In genomic region chr7:29169231-29170065, GRCm38 (mm10) we compare ENCODE assay signal across 8 mouse cellular contexts. TPM values are rescaled to one million over a fixed set of nuclear protein-coding genes. Genes with fewer than 3 reads are reported as not detected.
DNase-seq lines count a peak whose midpoint lies in the region; ATAC-seq and TF ChIP-seq lines count a peak whose summit lies in the region.

No protein-coding gene starts in this region.

- peaks cover 13% of the 10 kb centered on the region; the same call in 1 of the 2 replicates for H3K4me1 ChIP-seq in forebrain, postnatal 0 days (ENCODE audit: insufficient read depth)
- H3K4me1 ChIP-seq in liver, postnatal 0 days (ENCODE audit: insufficient read depth) = peaks cover 27% of the 10 kb centered on the region
- H3K4me1 ChIP-seq in neural tube, embryonic 14.5 days (ENCODE audit: control insufficient read depth, insufficient read depth, low read length) = peaks cover 18% of the 10 kb centered on the region

- H3K4me2 ChIP-seq in forebrain, postnatal 0 days (ENCODE audit: low read depth) = peak overlapping the region; percentile 59
- H3K4me2 ChIP-seq in liver, postnatal 0 days (ENCODE audit: low read depth, low read length) = peak overlapping the region; percentile 84
- H3K4me2 ChIP-seq in neural tube, embryonic 14.5 days (ENCODE audit: low read depth, low read length) = peak overlapping the region; percentile 60

- H3K27ac ChIP-seq in forebrain, postnatal 0 days (ENCODE audit: low read depth, low read length) = peak overlapping the region; percentile 81
- no peak overlapping the region for H3K27ac ChIP-seq in liver, postnatal 0 days (ENCODE audit: low read depth)
- peak overlapping the region; percentile 78 for H3K27ac ChIP-seq in neural tube, embryonic 14.5 days (ENCODE audit: low read depth, low read length)

- peak overlapping the region; percentile 72 for H3K9ac ChIP-seq in forebrain, postnatal 0 days
- H3K9ac ChIP-seq in liver, postnatal 0 days (replicated peaks) = no peak overlapping the region; the same call in 1 of the 2 replicates
- H3K9ac ChIP-seq in neural tube, embryonic 14.5 days (replicated peaks; ENCODE audit: low read depth, low read length) = peak overlapping the region; percentile 74

- 2% methylated on average over 31 of the region's 39 CpGs for whole genome bisulfite sequencing in forebrain, postnatal 0 days
- under 1% methylated on average over 31 of the region's 39 CpGs for WGBS in liver, postnatal 0 days (ENCODE audit: insufficient replicate concordance)
- under 1% methylated on average over 34 of the region's 39 CpGs for WGBS in neural tube, embryonic 14.5 days

- peak overlapping the region; percentile 75 for H3K4me3 ChIP-seq in forebrain, postnatal 0 days (ENCODE audit: low read depth, low read length)
- peak overlapping the region; percentile 54 for H3K4me3 ChIP-seq in liver, postnatal 0 days (ENCODE audit: low read depth, low read length)
- H3K4me3 ChIP-seq in neural tube, embryonic 14.5 days (ENCODE audit: low read depth, low read length) = peak overlapping the region; percentile 68

- peak; percentile 98 for DNase-seq in Muller cell, postnatal 12 days (ENCODE audit: inconsistent ontology term)
- peak; percentile 85 to 91 for DNase-seq in cerebellum, adult 18-20 months
- peak; percentile 90 for DNase-seq in forebrain, postnatal 0 days
- DNase-seq in heart, postnatal 25 days (ENCODE audit: low spot score) = peak; percentile 65
- DNase-seq in kidney, postnatal 4 days = peak; percentile 91 to 93
- DNase-seq in liver, postnatal 0 days = peak; percentile 53
- peak; percentile 85 for DNase-seq in urinary bladder, postnatal 14 days (ENCODE audit: low spot score)

- intact Hi-C loops in heart, postnatal 25 days (cut with DNase I) = no loop called here

- H3K36me3 ChIP-seq in forebrain, postnatal 0 days (ENCODE audit: insufficient read depth) = peaks cover 20% of the 10 kb centered on the region
- peaks cover 11% of the 10 kb centered on the region for H3K36me3 ChIP-seq in liver, postnatal 0 days (replicated peaks; ENCODE audit: insufficient read depth, low read length)
- H3K36me3 ChIP-seq in neural tube, embryonic 14.5 days (ENCODE audit: control insufficient read depth, insufficient read depth, low read length) = peaks cover 11% of the 10 kb centered on the region

- peaks cover 38% of the 10 kb centered on the region for H3K27me3 ChIP-seq in forebrain, postnatal 0 days (ENCODE audit: insufficient read depth, low read length)
- H3K27me3 ChIP-seq in liver, postnatal 0 days (ENCODE audit: insufficient read depth, low read length) = peaks cover 48% of the 10 kb centered on the region
- peaks cover 29% of the 10 kb centered on the region for H3K27me3 ChIP-seq in neural tube, embryonic 14.5 days (ENCODE audit: control insufficient read depth, insufficient read depth, low read length)

- TF ChIP-seq EP300 in liver, postnatal 0 days (IDR thresholded peaks at IDR 0.05; ENCODE audit: low read depth) = no peak

- no peak for TF ChIP-seq CTCF in forebrain, postnatal 0 days (IDR thresholded peaks at IDR 0.05; ENCODE audit: low read depth)
- no peak for TF ChIP-seq CTCF in liver, postnatal 0 days (IDR thresholded peaks at IDR 0.05; ENCODE audit: low read depth)

- H3K9me3 ChIP-seq in forebrain, postnatal 0 days (ENCODE audit: low read length) = no peaks in the 10 kb centered on the region
- no peaks in the 10 kb centered on the region for H3K9me3 ChIP-seq in liver, postnatal 0 days (ENCODE audit: low read length)
- H3K9me3 ChIP-seq in neural tube, embryonic 14.5 days (ENCODE audit: control insufficient read depth, low read length) = no peaks in the 10 kb centered on the region

- peak; percentile 87 for ATAC-seq in forebrain, postnatal 0 days
- ATAC-seq in liver, postnatal 0 days = peak; percentile 40
- peak; percentile 80 for ATAC-seq in neural tube, embryonic 14.5 days (ENCODE audit: low read depth)

RNA-seq across cellular contexts. Expression of gene Ggn, which starts 0.6 kb away (rescaled TPM):
- 0.67 and 0.77 TPM in 2 replicates for total RNA-seq in forebrain, postnatal 0 days (2014; rRNA removed)
- 0.39 and 0.40 TPM in 2 replicates for polyA plus RNA-seq in forebrain, postnatal 0 days (2015; fragmentation: Nextera tagmentation; extraction: Ambion mirVana)
- under 1 TPM; 0.39 to 0.45 TPM for total RNA-seq in heart, postnatal 25 days (2021)
- polyA plus RNA-seq in liver, postnatal 0 days (2015; fragmentation: Nextera tagmentation; extraction: Ambion mirVana) = not detected in 2 replicates
- 0.23 and 0.33 TPM in 2 replicates for polyA plus RNA-seq in neural tube, embryonic 14.5 days (2014; fragmentation: Nextera tagmentation; extraction: Ambion mirVana)

RNA-seq across cellular contexts. Expression of gene Spred3, which starts 0.8 kb away (rescaled TPM):
- total RNA-seq in forebrain, postnatal 0 days (2014; rRNA removed) = 19.0 and 29.0 TPM in 2 replicates
- polyA plus RNA-seq in forebrain, postnatal 0 days (2015; fragmentation: Nextera tagmentation; extraction: Ambion mirVana) = 4.7 and 6.8 TPM in 2 replicates
- under 1 TPM; 0.36 to 0.49 TPM for total RNA-seq in heart, postnatal 25 days (2021)
- polyA plus RNA-seq in liver, postnatal 0 days (2015; fragmentation: Nextera tagmentation; extraction: Ambion mirVana) = 0.13 and 0.21 TPM in 2 replicates
- 9.6 and 14.9 TPM in 2 replicates for polyA plus RNA-seq in neural tube, embryonic 14.5 days (2014; fragmentation: Nextera tagmentation; extraction: Ambion mirVana)

RNA-seq across cellular contexts. Expression of gene Psmd8, which starts 11.1 kb away (rescaled TPM):
- total RNA-seq in forebrain, postnatal 0 days (2014; rRNA removed) = 245 and 253 TPM in 2 replicates
- polyA plus RNA-seq in forebrain, postnatal 0 days (2015; fragmentation: Nextera tagmentation; extraction: Ambion mirVana) = 292 and 338 TPM in 2 replicates
- total RNA-seq in heart, postnatal 25 days (2021) = 100 to 1,000 TPM; 118 to 125 TPM
- polyA plus RNA-seq in liver, postnatal 0 days (2015; fragmentation: Nextera tagmentation; extraction: Ambion mirVana) = 143 TPM in 2 replicates
- polyA plus RNA-seq in neural tube, embryonic 14.5 days (2014; fragmentation: Nextera tagmentation; extraction: Ambion mirVana) = 301 and 308 TPM in 2 replicates

RNA-seq across cellular contexts. Expression of gene Fam98c, which starts 13.4 kb away (rescaled TPM):
- 15.9 and 23.5 TPM in 2 replicates for total RNA-seq in forebrain, postnatal 0 days (2014; rRNA removed)
- 24.7 and 25.3 TPM in 2 replicates for polyA plus RNA-seq in forebrain, postnatal 0 days (2015; fragmentation: Nextera tagmentation; extraction: Ambion mirVana)
- total RNA-seq in heart, postnatal 25 days (2021) = 10 to 100 TPM; 11.2 to 11.4 TPM
- 10.5 and 12.5 TPM in 2 replicates for polyA plus RNA-seq in liver, postnatal 0 days (2015; fragmentation: Nextera tagmentation; extraction: Ambion mirVana)
- polyA plus RNA-seq in neural tube, embryonic 14.5 days (2014; fragmentation: Nextera tagmentation; extraction: Ambion mirVana) = 29.5 and 33.6 TPM in 2 replicates

RNA-seq across cellular contexts. Expression of gene Rasgrp4, which starts 34.8 kb away (rescaled TPM):
- 1.8 and 4.0 TPM in 2 replicates for total RNA-seq in forebrain, postnatal 0 days (2014; rRNA removed)
- polyA plus RNA-seq in forebrain, postnatal 0 days (2015; fragmentation: Nextera tagmentation; extraction: Ambion mirVana) = 0.84 and 1.3 TPM in 2 replicates
- 1 to 10 TPM; 1.4 TPM for total RNA-seq in heart, postnatal 25 days (2021)
- 0.94 and 1.7 TPM in 2 replicates for polyA plus RNA-seq in liver, postnatal 0 days (2015; fragmentation: Nextera tagmentation; extraction: Ambion mirVana)
- 0.51 and 0.59 TPM in 2 replicates for polyA plus RNA-seq in neural tube, embryonic 14.5 days (2014; fragmentation: Nextera tagmentation; extraction: Ambion mirVana)
